Mouse (Mus musculus) spleen, adult 2 months (tissue): Measurements from ENCODE around the gene Insr. TPM values are rescaled to one million over a fixed set of nuclear protein-coding genes. Genes with fewer than 3 reads are reported as not detected.
"Not testable (repeated sequence)": the region's sequence is repeated elsewhere in the genome, so short reads cannot be mapped to it uniquely, and the experiment has no call there.

Source experiments
- DNase-seq, 2 experiments: peaks; one replicate each; pipeline versions ENCODE4 v3.0.0 to v3.0.0-alpha.2; 2012 to 2021; ENCODE audit warnings: low spot score in 2 of 2, low read depth in 1 of 2
- H3K27ac ChIP-seq: fragments of 200-500 bp; 2 replicates; pipeline ENCODE4 v1.5.1; 2012; ENCODE audit warnings: low read length, inconsistent platforms; ENCODE audit not compliant: insufficient read depth
- H3K27me3 ChIP-seq: fragments of 200-500 bp; 2 replicates; pipeline ENCODE4 v1.6.1; 2012; ENCODE audit warnings: mild to moderate bottlenecking, moderate library complexity, low read length, inconsistent platforms; ENCODE audit not compliant: control insufficient read depth, insufficient read depth
- H3K36me3 ChIP-seq: fragments of 200-500 bp; 2 replicates; pipeline ENCODE4 v1.6.1; 2012; ENCODE audit warnings: mild to moderate bottlenecking, low read length, inconsistent platforms; ENCODE audit not compliant: control insufficient read depth, insufficient read depth
- H3K4me1 ChIP-seq: fragments of 200-500 bp; 2 replicates; pipeline ENCODE4 v1.6.1; 2011; ENCODE audit warnings: inconsistent platforms; ENCODE audit not compliant: control insufficient read depth, insufficient read depth, insufficient read length
- H3K4me3 ChIP-seq: fragments of 200-500 bp; 2 replicates; pipeline ENCODE4 v1.5.1; 2011; ENCODE audit warnings: mild to moderate bottlenecking, inconsistent platforms; ENCODE audit not compliant: insufficient read depth, insufficient read length; ENCODE audit errors: extremely low read depth
- CTCF ChIP-seq: fragments of 200-500 bp; IDR thresholded peaks from 2 replicates; pipeline ENCODE4 v1.5.1; 2011; ENCODE audit warnings: mild to moderate bottlenecking, inconsistent platforms; ENCODE audit not compliant: insufficient read depth, insufficient read length, insufficient replicate concordance; ENCODE audit errors: extremely low read depth
- POLR2A ChIP-seq: fragments of 200-500 bp; IDR thresholded peaks from 2 replicates; pipeline ENCODE4 v1.6.1; 2011; ENCODE audit warnings: low read depth, low read length, inconsistent platforms
- WGBS: fragments of 180-500 bp; shearing (Covaris S2); methylation state at CpG from one replicate; pipeline ENCODE4 v1.1.7; 2018; 5-methylcytosine and 5-hydroxymethylcytosine counted together
- polyA plus RNA-seq: library from polyadenylated mRNA; depleted of rRNA; stranded (reverse); fragments of >200 nt; gene quantifications from 2 replicates; pipeline ENCODE4 v1.2.3, GENCODE M21; 2012

Gene Insr
- polyA plus RNA-seq, 1 experiment, result 7.2 TPM

GRCm38 (mm10) chr8:3313843-3314242 lies 34.4 kb upstream of the Insr start:
- H3K36me3 ChIP-seq, result no peaks in the 10 kb centered on the region
- no peak for DNase-seq
- H3K4me1 ChIP-seq, result peaks cover 2% of the 10 kb centered on the region; the same call in 1 of the 2 replicates
- H3K27me3 ChIP-seq, result no peaks in the 10 kb centered on the region
- no peak overlapping the region for H3K4me3 ChIP-seq
- TF ChIP-seq CTCF (no peak), POLR2A (no peak)
- WGBS, result 30% methylated on average over 3 of the region's 3 CpGs
- H3K27ac ChIP-seq, result no peak overlapping the region

- H3K36me3 ChIP-seq, H3K4me3 ChIP-seq, H3K27ac ChIP-seq, DNase-seq, H3K27me3 ChIP-seq, H3K4me1 ChIP-seq: not testable (repeated sequence)
- 82% methylated on average over 1 of the region's 1 CpGs for WGBS
Measured at GRCm38 (mm10) chr8:3313417-3313816, 34.0 kb upstream of the Insr start.

- DNase-seq, result no peak
- TF ChIP-seq POLR2A (no peak), CTCF (no peak)
- Histone ChIP-seq H3K27me3 (no peaks in the 10 kb centered on the region), H3K4me3 (no peak overlapping the region), H3K4me1 (peaks cover 2% of the 10 kb centered on the region; the same call in 1 of the 2 replicates), H3K36me3 (no peaks in the 10 kb centered on the region), H3K27ac (no peak overlapping the region)
- 79% methylated on average over 4 of the region's 4 CpGs for WGBS
Measured at GRCm38 (mm10) chr8:3311482-3311881, 32.1 kb upstream of the Insr start.

GRCm38 (mm10) chr8:3309636-3310035 lies 30.2 kb upstream of the Insr start:
- peaks cover 2% of the 10 kb centered on the region; the same call in 1 of the 2 replicates for H3K4me1 ChIP-seq
- no peaks in the 10 kb centered on the region for H3K27me3 ChIP-seq
- H3K4me3 ChIP-seq, result no peak overlapping the region
- TF ChIP-seq POLR2A, result no peak
- no peak for TF ChIP-seq CTCF
- H3K36me3 ChIP-seq, result no peaks in the 10 kb centered on the region
- 81% methylated on average over 11 of the region's 11 CpGs for WGBS
- H3K27ac ChIP-seq, result no peak overlapping the region
- DNase-seq, result no peak

GRCm38 (mm10) chr8:3308205-3308800 lies 28.9 kb upstream of the Insr start:
- not testable (repeated sequence) for DNase-seq, H3K4me1 ChIP-seq, H3K27me3 ChIP-seq, H3K27ac ChIP-seq, H3K36me3 ChIP-seq
- peak overlapping the region; percentile 3; the same call in 1 of the 2 replicates for H3K4me3 ChIP-seq
- 44% methylated on average over 13 of the region's 13 CpGs for WGBS

DNA sequence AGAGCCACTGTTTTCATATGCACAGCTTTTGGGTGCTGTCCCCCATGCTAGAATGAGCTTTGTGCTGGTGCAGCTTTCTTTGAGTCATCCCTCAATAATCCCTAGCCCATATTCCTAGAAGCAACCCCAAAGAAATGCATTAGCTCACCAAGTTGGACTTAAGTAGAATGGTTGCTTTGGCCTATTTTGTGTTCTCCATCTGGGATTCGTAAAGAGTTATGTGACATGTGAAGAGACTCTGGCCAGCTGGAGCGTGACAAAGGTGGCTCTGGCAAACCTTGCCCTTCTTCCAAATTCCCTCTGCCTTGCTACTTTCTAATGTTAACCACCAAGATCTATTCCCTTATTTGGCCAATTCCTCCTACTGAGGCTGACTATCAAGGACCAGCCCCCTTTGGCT lies 22.7 kb upstream of the Insr start:
- TF ChIP-seq CTCF (no peak), POLR2A (no peak)
- H3K27ac ChIP-seq, result no peak overlapping the region
- no peak for DNase-seq

GRCm38 (mm10) chr8:3299322-3299721 lies 19.9 kb upstream of the Insr start:
- Histone ChIP-seq H3K27me3 (no peaks in the 10 kb centered on the region), H3K4me3 (no peak overlapping the region), H3K27ac (no peak overlapping the region), H3K4me1 (no peaks in the 10 kb centered on the region), H3K36me3 (no peaks in the 10 kb centered on the region)
- 48% methylated on average over 5 of the region's 5 CpGs for WGBS
- DNase-seq, result no peak
- no peak for TF ChIP-seq POLR2A

More for the DNA sequence above, 22.7 kb upstream of the Insr start:
- 90% methylated on average over 2 of the region's 2 CpGs for whole genome bisulfite sequencing
- H3K4me3 ChIP-seq, result no peak overlapping the region
- H3K36me3 ChIP-seq, result no peaks in the 10 kb centered on the region
- no peaks in the 10 kb centered on the region for H3K27me3 ChIP-seq
- H3K4me1 ChIP-seq, result no peaks in the 10 kb centered on the region
